Mouse (Mus musculus) lung, adult 2 months (tissue): ENCODE results near the gene Pak2.

Experiments
- CTCF ChIP-seq: fragments of 200-500 bp; IDR thresholded peaks from 2 replicates; pipeline ENCODE4 v1.5.1; 2011; ENCODE audit warnings: mild to moderate bottlenecking, low read length, control low read depth; ENCODE audit not compliant: insufficient read depth
- POLR2A ChIP-seq: fragments of 200-500 bp; IDR thresholded peaks from 2 replicates; pipeline ENCODE4 v1.6.1; 2011; ENCODE audit warnings: low read depth, mild to moderate bottlenecking, control low read depth, low read length, borderline replicate concordance; ENCODE audit errors: extremely low read depth

DNA sequence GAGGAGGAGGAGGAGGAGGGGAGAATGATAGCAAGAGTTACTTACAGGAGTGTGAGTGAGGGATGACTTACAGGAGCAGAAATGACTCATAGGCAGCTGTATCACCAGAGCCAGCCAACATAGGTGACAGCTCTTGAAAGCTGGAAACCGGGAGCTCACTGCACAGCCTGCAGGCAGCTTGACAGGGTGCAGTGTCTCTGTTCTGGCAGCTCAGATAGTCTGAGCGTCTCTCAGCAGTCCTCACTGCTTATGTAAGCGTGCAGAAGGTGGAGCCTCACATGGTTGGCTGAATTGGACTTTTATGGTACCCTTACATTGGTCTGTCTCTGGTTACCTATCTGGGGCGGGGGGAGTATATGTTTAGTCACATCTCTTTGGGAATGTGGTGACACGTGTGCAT, 69.2 kb downstream of the Pak2 start:
- TF ChIP-seq CTCF (no peak), POLR2A (no peak)
